Mouse (Mus musculus): ENCODE results near the gene Ewsr1.

DNA sequence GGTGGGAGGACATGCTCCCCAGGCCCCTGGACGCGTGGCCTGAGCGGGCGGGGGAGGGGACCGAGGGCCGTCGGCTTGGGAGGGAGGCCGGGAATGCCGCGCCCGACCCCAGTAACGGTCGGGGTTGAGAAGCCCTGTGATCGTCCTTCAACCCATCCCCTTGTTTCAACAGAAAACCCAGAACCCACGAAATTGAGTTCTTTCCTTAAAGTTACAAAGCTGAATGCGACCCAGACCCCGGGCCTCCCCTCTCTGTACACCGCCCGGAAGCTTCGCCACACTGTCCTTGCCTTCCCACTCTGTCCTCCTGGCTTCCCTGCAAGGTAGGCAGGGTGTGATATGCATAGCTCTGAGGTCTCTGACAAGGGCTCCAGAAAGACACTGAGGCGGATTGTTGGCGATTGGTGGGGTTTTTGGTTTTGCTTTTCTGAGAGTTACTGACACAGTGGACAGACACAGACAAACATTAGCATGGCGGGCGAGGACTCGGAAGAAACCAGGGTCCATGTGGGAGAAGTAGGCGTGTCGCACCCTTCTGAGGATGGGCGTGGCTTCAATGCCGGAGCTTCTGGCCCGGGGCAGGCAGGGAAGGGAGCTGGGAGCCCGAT lies 614 bp upstream of the Ewsr1 start:
- TF ChIP-seq EP300 (optimal IDR thresholded peaks at IDR 0.05): no peak
- no peak for TF ChIP-seq CTCF (IDR thresholded peaks at IDR 0.05; ENCODE audit: low read depth)

Measured in stomach, postnatal 0 days (tissue).